Mouse (Mus musculus) limb, embryonic 11.5 days (tissue): ENCODE results near the gene Slc25a30. TPM values are rescaled to one million over a fixed set of nuclear protein-coding genes. Genes with fewer than 3 reads are reported as not detected.

Source experiments
- ATAC-seq: fragments of 200-750 bp; cut with Nextera tagmentation; 2 replicates; pipeline ENCODE4 v1.8.0; 2017; ENCODE audit warnings: low read depth; ENCODE audit not compliant: insufficient number of reproducible peaks, low FRiP score, low TSS enrichment
- DNase-seq: peaks from one replicate; pipeline ENCODE4 v3.0.0-alpha.2; 2015; ENCODE audit warnings: low spot score
- H3K27ac ChIP-seq: fragments of 300-500 bp; sonication (generic); replicated peaks from 2 replicates; pipeline ENCODE4 v1.5.1; 2014; ENCODE audit warnings: low read depth, mild to moderate bottlenecking, low read length
- H3K27me3 ChIP-seq: fragments of 300-500 bp; sonication (generic); 2 replicates; pipeline ENCODE4 v1.6.1; 2014; ENCODE audit warnings: mild to moderate bottlenecking, low read length, mixed read lengths; ENCODE audit not compliant: control insufficient read depth, insufficient read depth
- H3K36me3 ChIP-seq: fragments of 300-500 bp; sonication (generic); 2 replicates; pipeline ENCODE4 v1.6.1; 2014; ENCODE audit warnings: mild to moderate bottlenecking, low read length, moderate library complexity, mixed read lengths; ENCODE audit not compliant: control insufficient read depth, insufficient read depth
- H3K4me1 ChIP-seq: fragments of 300-500 bp; sonication (generic); 2 replicates; pipeline ENCODE4 v1.6.1; 2014; ENCODE audit warnings: low read length, mixed read lengths; ENCODE audit not compliant: control insufficient read depth, insufficient read depth
- H3K4me2 ChIP-seq: fragments of 300-500 bp; sonication (generic); 2 replicates; pipeline ENCODE4 v1.6.1; 2014; ENCODE audit warnings: low read depth, mild to moderate bottlenecking, moderate library complexity; ENCODE audit not compliant: severe bottlenecking
- H3K4me3 ChIP-seq: fragments of 300-500 bp; sonication (generic); 2 replicates; pipeline ENCODE4 v1.5.1; 2014; ENCODE audit warnings: low read depth, low read length
- H3K9ac ChIP-seq: fragments of 300-500 bp; sonication (generic); 2 replicates; pipeline ENCODE4 v1.6.1; 2014; ENCODE audit warnings: mild to moderate bottlenecking, low read length
- H3K9me3 ChIP-seq: fragments of 300-500 bp; sonication (generic); 2 replicates; pipeline ENCODE4 v1.6.1; 2016; ENCODE audit warnings: low read length; ENCODE audit not compliant: control insufficient read depth
- WGBS: fragments of 180-500 bp; shearing (Covaris S2); extraction: QIAGEN DNeasy Blood & Tissue Kit; methylation state at CpG from one replicate; pipeline ENCODE4 v1.1.7; 2014; 5-methylcytosine and 5-hydroxymethylcytosine counted together
- polyA plus RNA-seq: library from polyadenylated mRNA; unstranded; fragments of >200 nt; fragmentation: Nextera tagmentation; extraction: Ambion mirVana; gene quantifications from 2 replicates; pipeline ENCODE4 v1.2.1, GENCODE M21; 2014

Slc25a30 gene
- polyA plus RNA-seq, 1 experiment from 2014 or later = 6.3 TPM

DNA sequence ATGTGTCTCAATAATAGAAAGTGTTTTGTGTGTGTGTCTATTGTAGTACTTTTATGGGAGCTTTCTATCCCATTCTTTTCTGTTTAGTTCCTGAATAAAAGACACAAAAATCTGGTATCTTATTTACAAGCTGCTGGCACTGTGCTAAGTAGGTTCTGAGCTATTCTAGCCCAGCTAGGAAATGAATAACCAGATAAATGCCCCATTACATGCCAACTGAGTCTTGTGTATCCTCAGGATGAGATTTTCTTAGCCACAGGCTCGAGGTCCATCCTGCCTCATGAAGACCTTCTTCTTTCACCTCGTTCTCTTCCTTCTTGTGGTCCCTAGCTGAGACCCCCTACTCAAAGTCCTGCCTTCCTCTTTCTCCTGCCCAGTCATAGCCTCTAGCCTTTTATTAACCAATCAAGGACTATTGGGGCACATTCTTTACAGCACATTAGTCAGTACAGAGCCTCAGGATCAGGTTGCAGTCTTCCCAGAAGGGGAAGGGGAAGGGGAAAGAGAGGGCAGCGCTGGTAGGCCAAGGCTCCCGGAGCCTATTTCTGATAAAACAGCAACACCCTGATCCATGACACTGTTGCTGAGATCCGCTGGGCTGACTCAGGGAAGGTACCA, 11.0 kb upstream of the Slc25a30 start:
- Histone ChIP-seq H3K27ac (no peak overlapping the region), H3K36me3 (no peaks in the 10 kb centered on the region), H3K4me1 (0 out of 2 replicates have a peak, but pooled peaks cover 3% of the 10 kb centered on the region), H3K4me2 (no peak overlapping the region), H3K4me3 (no peak overlapping the region), H3K27me3 (no peaks in the 10 kb centered on the region), H3K9ac (no peak overlapping the region), H3K9me3 (no peaks in the 10 kb centered on the region)
- WGBS = 39% methylated on average over 5 of the region's 5 CpGs
- ATAC-seq (0 out of 2 replicates have a peak, but pooled peaks have one; percentile 62), DNase-seq (peak; percentile 40)

GRCm38 (mm10) chr14:75795918-75796317, 9.1 kb upstream of the Slc25a30 start:
- H3K9me3 ChIP-seq = no peaks in the 10 kb centered on the region
- no peaks in the 10 kb centered on the region for H3K36me3 ChIP-seq
- 88% methylated on average over 4 of the region's 4 CpGs for WGBS
- 0 out of 2 replicates have a peak, but pooled peaks cover 3% of the 10 kb centered on the region for H3K4me1 ChIP-seq
- no peak overlapping the region for H3K27ac ChIP-seq
- no peak overlapping the region for H3K4me3 ChIP-seq
- H3K4me2 ChIP-seq = no peak overlapping the region
- no peaks in the 10 kb centered on the region for H3K27me3 ChIP-seq
- ATAC-seq (no peak), DNase-seq (no peak)
- no peak overlapping the region for H3K9ac ChIP-seq

GRCm38 (mm10) chr14:75794726-75795125, 7.9 kb upstream of the Slc25a30 start:
- Histone ChIP-seq H3K9me3 (no peaks in the 10 kb centered on the region), H3K27me3 (no peaks in the 10 kb centered on the region), H3K27ac (no peak overlapping the region), H3K4me3 (no peak overlapping the region), H3K4me2 (no peak overlapping the region), H3K4me1 (0 out of 2 replicates have a peak, but pooled peaks cover 3% of the 10 kb centered on the region), H3K9ac (no peak overlapping the region), H3K36me3 (no peaks in the 10 kb centered on the region)
- no peak for ATAC-seq
- 77% methylated on average over 5 of the region's 5 CpGs for WGBS
- no peak for DNase-seq

- ATAC-seq = no peak
- no peak overlapping the region for H3K4me3 ChIP-seq
- H3K27ac ChIP-seq = no peak overlapping the region
- 0 out of 2 replicates have a peak, but pooled peaks cover 3% of the 10 kb centered on the region for H3K4me1 ChIP-seq
- no peak for DNase-seq
- no peaks in the 10 kb centered on the region for H3K36me3 ChIP-seq
- no peaks in the 10 kb centered on the region for H3K9me3 ChIP-seq
- WGBS = 74% methylated on average over 6 of the region's 6 CpGs
- no peaks in the 10 kb centered on the region for H3K27me3 ChIP-seq
- H3K4me2 ChIP-seq = no peak overlapping the region
- H3K9ac ChIP-seq = no peak overlapping the region
Observed at GRCm38 (mm10) chr14:75794324-75794723, 7.5 kb upstream of the Slc25a30 start.

DNA sequence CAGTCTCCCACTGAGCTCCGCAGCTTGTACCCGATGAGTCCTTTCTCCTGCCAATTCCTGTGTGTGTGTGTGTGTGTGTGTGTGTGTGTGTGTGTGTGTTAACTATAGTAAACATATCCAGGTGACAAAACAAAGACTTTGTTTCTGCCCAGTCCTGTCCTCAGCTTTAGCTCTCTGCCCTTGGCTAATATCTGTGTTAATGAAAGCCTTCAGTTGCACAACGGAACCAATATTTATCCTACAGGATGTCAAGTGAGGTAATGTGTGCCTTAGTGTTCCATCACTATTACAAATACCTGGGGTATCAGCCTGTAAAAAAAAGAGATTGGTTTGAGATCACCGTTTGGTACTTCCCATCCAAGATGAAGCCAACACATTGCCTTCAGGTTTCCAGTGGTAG, 6.3 kb upstream of the Slc25a30 start:
- H3K9ac ChIP-seq = no peak overlapping the region
- no peaks in the 10 kb centered on the region for H3K36me3 ChIP-seq
- no peak for DNase-seq
- 87% methylated on average over 4 of the region's 4 CpGs for WGBS
- no peak for ATAC-seq
- H3K9me3 ChIP-seq = no peaks in the 10 kb centered on the region
- H3K27me3 ChIP-seq = no peaks in the 10 kb centered on the region; the same call in 1 of the 2 replicates
- H3K4me3 ChIP-seq = no peak overlapping the region
- H3K4me1 ChIP-seq = 0 out of 2 replicates have a peak, but pooled peaks cover 1% of the 10 kb centered on the region
- H3K27ac ChIP-seq = no peak overlapping the region
- H3K4me2 ChIP-seq = no peak overlapping the region

DNA sequence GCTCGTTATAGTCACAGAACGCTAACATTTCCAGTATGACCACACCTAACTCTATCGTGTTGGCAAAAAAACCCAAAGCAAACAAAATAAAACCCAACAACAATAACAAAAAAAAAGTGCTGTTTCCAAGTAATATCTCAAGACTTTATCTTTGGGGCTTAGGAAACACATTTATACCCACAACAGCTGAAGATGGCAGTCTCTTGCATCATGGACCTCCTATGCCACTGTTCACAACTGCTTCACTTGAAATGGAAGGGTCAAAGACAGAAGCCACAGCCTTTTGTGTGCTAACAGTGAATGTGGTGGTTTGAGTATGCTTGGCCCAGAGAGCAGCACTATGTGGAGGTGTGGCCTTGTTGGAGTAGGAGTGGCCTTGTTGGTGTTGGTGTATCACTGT, 4.5 kb upstream of the Slc25a30 start:
- ATAC-seq (no peak), DNase-seq (no peak)
- 95% methylated on average over 3 of the region's 3 CpGs for WGBS
- H3K36me3 ChIP-seq = no peaks in the 10 kb centered on the region
- no peaks in the 10 kb centered on the region; the same call in 1 of the 2 replicates for H3K27me3 ChIP-seq
- no peaks in the 10 kb centered on the region for H3K4me1 ChIP-seq
- no peak overlapping the region for H3K4me2 ChIP-seq
- H3K9ac ChIP-seq = no peak overlapping the region
- no peaks in the 10 kb centered on the region for H3K9me3 ChIP-seq
- H3K27ac ChIP-seq = no peak overlapping the region
- no peak overlapping the region for H3K4me3 ChIP-seq

DNA sequence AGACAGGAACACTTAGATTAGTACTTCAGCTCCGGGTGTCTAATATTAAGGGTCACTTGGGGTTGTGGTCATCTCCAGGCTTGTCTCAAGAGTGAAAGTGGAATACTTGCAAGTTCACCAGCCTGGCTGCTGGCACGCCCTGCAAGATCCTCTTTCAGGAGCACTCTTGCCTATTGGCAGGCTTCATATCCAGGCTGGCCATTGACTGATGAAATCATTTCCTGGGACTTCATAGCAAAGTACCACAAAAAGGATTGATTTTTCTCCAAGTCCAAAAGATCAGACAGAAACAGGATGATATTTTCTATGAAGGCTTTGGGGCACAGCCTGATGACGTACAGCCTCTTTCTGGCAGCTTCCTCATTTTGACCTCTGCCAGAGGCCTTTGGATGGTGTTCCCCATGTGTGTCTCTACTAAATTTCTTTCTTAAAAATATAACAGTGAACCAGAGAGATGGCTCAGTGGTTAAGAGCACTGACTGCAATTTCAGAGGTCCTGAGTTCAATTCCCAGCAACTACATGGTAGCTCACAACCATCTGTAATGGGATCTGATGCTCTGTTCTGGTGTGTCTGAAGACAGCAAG, 3.7 kb upstream of the Slc25a30 start:
- Histone ChIP-seq H3K4me2 (no peak overlapping the region), H3K27me3 (no peaks in the 10 kb centered on the region; the same call in 1 of the 2 replicates), H3K27ac (no peak overlapping the region), H3K9me3 (no peaks in the 10 kb centered on the region), H3K36me3 (no peaks in the 10 kb centered on the region), H3K9ac (no peak overlapping the region), H3K4me1 (no peaks in the 10 kb centered on the region), H3K4me3 (no peak overlapping the region)
- ATAC-seq (no peak), DNase-seq (no peak)
- 88% methylated on average over 3 of the region's 3 CpGs for WGBS

- no peaks in the 10 kb centered on the region for H3K9me3 ChIP-seq
- no peak overlapping the region for H3K4me3 ChIP-seq
- H3K27me3 ChIP-seq = no peaks in the 10 kb centered on the region; the same call in 1 of the 2 replicates
- no peak overlapping the region for H3K4me2 ChIP-seq
- H3K4me1 ChIP-seq = no peaks in the 10 kb centered on the region
- no peak overlapping the region for H3K27ac ChIP-seq
- H3K9ac ChIP-seq = no peak overlapping the region
- no peak for DNase-seq
- ATAC-seq = no peak
- H3K36me3 ChIP-seq = no peaks in the 10 kb centered on the region
- WGBS = 79% methylated on average over 6 of the region's 6 CpGs
Observed at GRCm38 (mm10) chr14:75789291-75789690, 2.5 kb upstream of the Slc25a30 start.
